Mouse (Mus musculus) bone marrow macrophage, adult 2 months (primary cell): ENCODE results near the gene Slc1a6.

Experiments used
- CTCF ChIP-seq: IDR thresholded peaks from 2 replicates; pipeline ENCODE4 v1.5.1; 2012; ENCODE audit warnings: low read depth, mild to moderate bottlenecking, low read length, moderate library complexity
- POLR2A ChIP-seq: IDR thresholded peaks from 2 replicates; pipeline ENCODE4 v1.6.1; 2012; ENCODE audit warnings: mild to moderate bottlenecking, low read depth, low read length, borderline replicate concordance

GRCm38 (mm10) chr10:78801449-78801848 lies 21.2 kb downstream of the Slc1a6 start:
- TF ChIP-seq CTCF (no peak), POLR2A (no peak)
